Mouse (Mus musculus) embryonic fibroblast, embryonic 13.5 days (primary cell): ENCODE results near the gene Gimap1.

Source experiments
- CTCF ChIP-seq: IDR thresholded peaks from 2 replicates; pipeline ENCODE4 v1.5.1; 2011; ENCODE audit warnings: mild to moderate bottlenecking, control low read depth, low read length, moderate library complexity, borderline replicate concordance; ENCODE audit not compliant: insufficient read depth
- POLR2A ChIP-seq: IDR thresholded peaks from 2 replicates; pipeline ENCODE4 v1.6.1; 2011; ENCODE audit warnings: low read depth, mild to moderate bottlenecking, control low read depth, low read length, moderate library complexity

DNA sequence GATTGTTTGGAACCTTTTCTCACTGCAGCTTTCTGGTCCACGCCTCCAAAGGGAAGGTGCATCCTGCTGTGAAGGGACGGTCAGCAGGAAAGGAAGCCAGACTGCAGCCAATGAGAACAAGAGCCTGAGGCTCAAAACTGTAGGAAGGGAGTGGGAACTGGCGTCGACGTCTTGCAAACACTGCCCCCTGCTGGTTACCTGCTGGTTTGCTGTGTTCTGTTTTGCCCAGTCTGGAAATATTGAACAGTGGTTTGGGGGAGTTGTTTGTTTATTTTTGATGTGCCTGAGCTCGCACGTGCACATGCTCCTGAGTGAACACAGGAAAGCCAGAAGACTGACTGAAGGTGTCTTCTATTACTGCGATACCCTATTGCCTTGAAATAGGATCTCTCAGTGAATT lies 33.2 kb downstream of the Gimap1 start:
- TF ChIP-seq CTCF: peak; percentile 76; the same call in 1 of the 2 replicates
- TF ChIP-seq POLR2A: no peak
